Mouse (Mus musculus) stomach, postnatal 0 days (tissue): ENCODE results near the gene Omp.

Source experiments
- CTCF ChIP-seq: IDR thresholded peaks from 2 replicates; pipeline ENCODE4 v1.5.1; 2016; ENCODE audit warnings: antibody characterized with exemption, low read depth, mild to moderate bottlenecking, moderate library complexity
- EP300 ChIP-seq: optimal IDR thresholded peaks from 2 replicates; pipeline ENCODE3; 2016; ENCODE audit warnings: antibody characterized with exemption

GRCm38 (mm10) chr7:98178560-98179231 is 33.4 kb upstream of the Omp start:
- TF ChIP-seq CTCF (no peak), EP300 (no peak)
